Mouse (Mus musculus) spleen, postnatal 10 days (tissue): ENCODE data around the gene Ap2b1.

Experiments used
- DNase-seq, 2 experiments: peaks; one replicate each; pipeline ENCODE4 v3.0.0; 2021 to 2022; ENCODE audit warnings: low spot score in 2 of 2

Gene Ap2b1

GRCm38 (mm10) chr11:83442596-83443267 is 143.9 kb downstream of the Ap2b1 start:
- DNase-seq, result peak; percentile 56 to 71

- no peak for DNase-seq
Observed at GRCm38 (mm10) chr11:83443824-83444223, 145.0 kb downstream of the Ap2b1 start.

GRCm38 (mm10) chr11:83445001-83445400 is 146.2 kb downstream of the Ap2b1 start:
- DNase-seq, result no peak

DNA sequence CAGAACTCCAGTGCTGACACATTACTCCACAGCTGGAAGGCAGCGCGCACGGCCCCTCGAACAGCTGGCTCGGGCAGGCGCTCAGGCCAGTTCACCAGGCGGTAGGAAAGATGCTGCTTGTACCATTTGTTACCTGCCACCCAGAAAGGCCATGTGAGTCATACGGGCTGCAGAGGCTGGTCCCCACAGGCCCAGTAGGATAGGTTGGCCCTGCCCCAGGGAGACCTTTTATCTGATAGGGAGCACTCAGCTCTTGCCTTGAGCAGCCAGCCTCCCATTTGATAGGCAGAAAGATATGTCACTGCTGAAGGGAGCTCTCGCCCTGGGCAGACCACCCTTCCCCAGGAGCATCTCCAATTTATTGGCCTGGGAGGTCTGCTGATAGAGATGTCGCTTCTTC is 148.8 kb downstream of the Ap2b1 start:
- DNase-seq, result no peak

GRCm38 (mm10) chr11:83448021-83448926 is 149.4 kb downstream of the Ap2b1 start:
- DNase-seq, result no peak

DNA sequence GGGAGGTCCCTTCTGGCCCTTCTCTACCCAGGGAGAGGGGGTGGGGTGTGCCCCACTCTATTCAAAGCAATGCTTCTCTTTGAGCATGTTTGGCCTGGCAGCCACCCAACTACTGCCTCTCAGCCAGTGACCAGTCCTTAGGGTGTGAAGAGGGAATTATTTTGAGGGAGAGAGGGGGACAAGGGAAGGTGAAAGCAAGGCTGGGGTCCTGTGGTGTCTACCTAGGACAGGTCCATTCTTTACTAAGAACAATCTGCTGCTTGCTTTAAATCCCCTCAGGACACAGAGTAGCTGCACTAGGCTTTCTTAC is 150.1 kb downstream of the Ap2b1 start:
- DNase-seq, result no peak

DNA sequence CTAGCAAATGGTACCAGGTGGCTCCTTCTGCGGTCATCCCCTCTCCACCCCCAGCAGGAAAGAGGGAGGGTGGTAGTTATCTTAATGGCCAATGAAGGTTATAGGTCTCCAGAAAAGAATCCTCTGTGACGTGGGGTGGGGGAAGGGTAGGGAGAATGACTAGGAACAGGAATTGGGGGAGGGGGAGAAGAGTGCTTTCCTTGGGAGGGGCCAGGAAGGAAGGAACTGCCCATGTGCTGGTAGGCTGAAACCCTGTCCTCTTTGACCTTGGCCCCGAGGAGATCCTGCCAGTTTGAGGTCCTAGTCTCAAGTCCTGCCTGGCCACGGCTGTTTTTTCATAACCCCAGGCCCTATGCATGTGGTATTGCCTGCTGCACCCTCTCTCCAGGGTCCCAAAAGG is 150.5 kb downstream of the Ap2b1 start:
- no peak for DNase-seq

- DNase-seq, result no peak
Observed at GRCm38 (mm10) chr11:83450550-83450949, 151.7 kb downstream of the Ap2b1 start.

DNA sequence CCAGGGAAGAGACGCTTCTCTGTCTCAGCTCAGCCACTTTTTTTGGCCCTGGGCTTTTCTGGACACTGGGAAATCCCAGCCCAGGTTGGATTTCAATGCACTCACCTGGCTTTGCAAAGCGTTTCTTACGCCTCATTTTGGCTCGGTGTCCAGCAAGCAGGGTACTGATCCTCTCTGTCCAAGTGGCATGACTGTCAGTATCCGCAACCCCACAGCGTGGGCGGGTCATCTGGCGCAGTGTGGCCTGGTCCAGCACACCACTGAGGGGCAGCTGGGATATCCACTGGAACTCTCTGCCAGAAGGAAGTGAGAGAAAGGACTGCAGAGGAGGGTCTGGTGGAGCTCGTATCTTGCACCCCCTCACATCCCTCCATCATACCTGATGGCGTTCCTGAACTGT is 152.5 kb downstream of the Ap2b1 start:
- no peak for DNase-seq

DNA sequence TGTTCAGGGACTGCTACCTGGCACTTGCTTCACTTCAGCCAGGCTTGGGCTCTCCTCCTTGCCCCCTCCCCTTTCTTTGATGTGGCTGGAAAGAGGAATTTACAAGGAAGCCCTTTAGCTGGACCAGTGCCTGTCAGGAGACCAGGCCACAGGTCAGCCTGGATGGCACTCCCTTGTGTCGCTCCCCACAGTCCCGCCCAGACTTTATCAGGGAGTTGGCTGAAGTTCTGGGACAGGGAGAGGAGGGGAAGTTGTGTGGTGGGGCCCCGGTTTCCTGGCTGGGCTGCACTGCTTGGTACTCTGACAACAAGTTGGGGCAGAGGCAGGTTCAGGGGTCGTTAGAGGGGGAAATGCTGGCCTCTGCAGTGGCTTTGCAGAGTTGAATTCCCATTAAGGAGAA is 155.7 kb downstream of the Ap2b1 start:
- no peak for DNase-seq
